8 mouse cellular contexts compared by ENCODE assay signal in genomic region chr4:152185137-152185509, GRCm38 (mm10). TPM values are rescaled to one million over a fixed set of nuclear protein-coding genes. Genes with fewer than 3 reads are reported as not detected.
A peak's percentile ranks its signal among the peaks of the same experiment; 100 is the strongest.
DNase-seq lines count a peak whose midpoint lies in the region; ATAC-seq and TF ChIP-seq lines count a peak whose summit lies in the region.

No protein-coding gene starts in this region.

- TF ChIP-seq RAD21 in MEL (IDR thresholded peaks at IDR 0.05; ENCODE audit: low read depth, low read length), result no peak; the same call in 1 of the 2 replicates

- no peaks in the 10 kb centered on the region for H3K9me3 ChIP-seq in MEL (replicated peaks; ENCODE audit: insufficient read depth, low read length)
- H3K9me3 ChIP-seq in forebrain, embryonic 12.5 days, result no peaks in the 10 kb centered on the region
- no peaks in the 10 kb centered on the region for H3K9me3 ChIP-seq in hindbrain, postnatal 0 days (ENCODE audit: low read length)
- no peaks in the 10 kb centered on the region for H3K9me3 ChIP-seq in megakaryocyte, embryonic 14.5 days

- peak overlapping the region; percentile 73 for H3K27ac ChIP-seq in MEL (ENCODE audit: control insufficient read depth, low read depth, low read length)
- H3K27ac ChIP-seq in forebrain, embryonic 12.5 days, result peak overlapping the region; percentile 70
- H3K27ac ChIP-seq in hindbrain, postnatal 0 days, result peak overlapping the region; percentile 82

- TF ChIP-seq EP300 in MEL (IDR thresholded peaks at IDR 0.05; ENCODE audit: low read depth in 1 of 2, low read length in 2 of 2), result peak in 1 of 2 experiments; percentile 11; a peak in 1 of 4 replicates

- WGBS in forebrain, embryonic 12.5 days, result 6% methylated on average over 3 of the region's 3 CpGs
- WGBS in hindbrain, postnatal 0 days, result 9% methylated on average over 3 of the region's 3 CpGs

- peaks cover 37 to 50% of the 10 kb centered on the region in 2 experiments for H3K4me1 ChIP-seq in MEL (ENCODE audit: control insufficient read depth in 1 of 2, insufficient read depth in 2 of 2, low read length in 2 of 2)
- peaks cover 25% of the 10 kb centered on the region for H3K4me1 ChIP-seq in forebrain, embryonic 12.5 days
- peaks cover 13% of the 10 kb centered on the region for H3K4me1 ChIP-seq in hindbrain, postnatal 0 days (ENCODE audit: insufficient read depth, low read length)
- peaks cover 79% of the 10 kb centered on the region for H3K4me1 ChIP-seq in megakaryocyte, embryonic 14.5 days

- TF ChIP-seq POLR2A in MEL (IDR thresholded peaks at IDR 0.05; ENCODE audit: control insufficient read depth in 1 of 2, insufficient read depth in 1 of 2, low read depth in 1 of 2, low read length in 2 of 2, poor library complexity in 1 of 2), result peak in 1 of 2 experiments; percentile 8; a peak in 1 of 4 replicates

- no peak overlapping the region for H3K9ac ChIP-seq in MEL (ENCODE audit: control insufficient read depth, low read depth, low read length, poor library complexity, severe bottlenecking)
- peak overlapping the region; percentile 34; the same call in 1 of the 2 replicates for H3K9ac ChIP-seq in forebrain, embryonic 12.5 days
- no peak overlapping the region for H3K9ac ChIP-seq in hindbrain, postnatal 0 days (replicated peaks; ENCODE audit: low read length)

- peaks cover 43% of the 10 kb centered on the region for H3K79me2 ChIP-seq in MEL (ENCODE audit: control insufficient read depth, insufficient read depth, low read length, poor library complexity)

- H3K36me3 ChIP-seq in MEL (ENCODE audit: control insufficient read depth in 1 of 2, insufficient read depth in 2 of 2, low read length in 2 of 2), result peaks cover 5 to 42% of the 10 kb centered on the region in 2 experiments; a peak in 3 of 4 replicates
- 0 out of 2 replicates have a peak, but pooled peaks cover 6% of the 10 kb centered on the region for H3K36me3 ChIP-seq in forebrain, embryonic 12.5 days (replicated peaks)
- H3K36me3 ChIP-seq in hindbrain, postnatal 0 days (ENCODE audit: insufficient read depth, low read length), result no peaks in the 10 kb centered on the region
- peaks cover 31% of the 10 kb centered on the region for H3K36me3 ChIP-seq in megakaryocyte, embryonic 14.5 days (replicated peaks; ENCODE audit: low read length)

- peak overlapping the region; percentile 8 to 19; a peak in 2 of 4 replicates for H3K4me3 ChIP-seq in MEL (ENCODE audit: control insufficient read depth in 1 of 2, insufficient read depth in 1 of 2, low read depth in 2 of 2, low read length in 2 of 2)
- peak overlapping the region; percentile 10; the same call in 1 of the 2 replicates for H3K4me3 ChIP-seq in forebrain, embryonic 12.5 days (replicated peaks)
- no peak overlapping the region for H3K4me3 ChIP-seq in hindbrain, postnatal 0 days (ENCODE audit: low read length)
- H3K4me3 ChIP-seq in megakaryocyte, embryonic 14.5 days (replicated peaks), result peak overlapping the region; percentile 91

- peak; percentile 30 to 66 (median 49); a peak in 5 of 6 replicates for TF ChIP-seq CTCF in MEL (IDR thresholded peaks at IDR 0.05 in 2 of 3, conservative IDR thresholded peaks at IDR 0.05 in 1 of 3; ENCODE audit: control insufficient read depth in 1 of 3, insufficient read depth in 1 of 3, low read depth in 2 of 3, low read length in 3 of 3, poor library complexity in 1 of 3, severe bottlenecking in 1 of 3)
- TF ChIP-seq CTCF in hindbrain, postnatal 0 days (IDR thresholded peaks at IDR 0.05; ENCODE audit: low read depth), result peak; percentile 44

- no peaks in the 10 kb centered on the region for H3K27me3 ChIP-seq in MEL (ENCODE audit: control insufficient read depth in 1 of 2, insufficient read depth in 2 of 2, low read length in 2 of 2)
- H3K27me3 ChIP-seq in forebrain, embryonic 12.5 days, result peaks cover 6% of the 10 kb centered on the region; the same call in 1 of the 2 replicates
- no peaks in the 10 kb centered on the region for H3K27me3 ChIP-seq in hindbrain, postnatal 0 days (ENCODE audit: insufficient read depth, low read length)
- no peaks in the 10 kb centered on the region for H3K27me3 ChIP-seq in megakaryocyte, embryonic 14.5 days (replicated peaks)

- DNase-seq in 3T3-L1 (ENCODE audit: low read depth, low spot score) (peak; percentile 96), MEL (ENCODE audit: low read depth, low spot score) (peak; percentile 92)
- peak; percentile 61 for DNase-seq in hindbrain, postnatal 0 days (ENCODE audit: low spot score)
- no peak for DNase-seq in right cerebral cortex, postnatal 36 days (ENCODE audit: low spot score in 2 of 2)
- no peak for DNase-seq in thymus, postnatal 36 days
- no peak for DNase-seq in adrenal gland, postnatal 36 days

- peak; percentile 73 for ATAC-seq in forebrain, embryonic 12.5 days (ENCODE audit: low FRiP score)
- ATAC-seq in hindbrain, postnatal 0 days, result peak; percentile 71

- peak overlapping the region; percentile 43 for H3K4me2 ChIP-seq in forebrain, embryonic 12.5 days
- peak overlapping the region; percentile 40; the same call in 1 of the 2 replicates for H3K4me2 ChIP-seq in hindbrain, postnatal 0 days (ENCODE audit: low read depth, low read length)

TF ChIP-seq in MEL, 35 proteins besides CTCF, POLR2A, EP300 and RAD21:
- TF ChIP-seq E2F4 (IDR thresholded peaks at IDR 0.05; ENCODE audit: borderline replicate concordance, low read depth, low read length), result no peak
- peak; percentile 51; the same call in 1 of the 2 replicates for TF ChIP-seq MXI1 (IDR thresholded peaks at IDR 0.05; ENCODE audit: low read depth, low read length)
- TF ChIP-seq SIN3A (IDR thresholded peaks at IDR 0.05; ENCODE audit: low read length), result peak; percentile 57
- 0 out of 2 replicates have a peak, but pooled peaks have one; percentile 11 for TF ChIP-seq ETS1 (IDR thresholded peaks at IDR 0.05; ENCODE audit: low read depth, low read length)
- no peak for TF ChIP-seq MAX (IDR thresholded peaks at IDR 0.05; ENCODE audit: low read length)
- TF ChIP-seq NRF1 (IDR thresholded peaks at IDR 0.05; ENCODE audit: insufficient read depth, low read depth, low read length, poor library complexity, severe bottlenecking), result 0 out of 2 replicates have a peak, but pooled peaks have one; percentile 12
- TF ChIP-seq MYC (IDR thresholded peaks at IDR 0.05; ENCODE audit: low read depth, low read length), result peak; percentile 56
- TF ChIP-seq SMC3 (IDR thresholded peaks at IDR 0.05; ENCODE audit: low read depth, low read length), result peak; percentile 46
- TF ChIP-seq POLR2AphosphoS2 (IDR thresholded peaks at IDR 0.05; ENCODE audit: low read length), result no peak

RNA-seq across cellular contexts. Expression of gene Acot7, which starts 7.2 kb away (rescaled TPM):
- 81.8 and 92.7 TPM in 2 replicates for total RNA-seq in MEL (2012; rRNA removed)
- 100 to 1,000 TPM in 1 of 2 experiments, not detected in 1; 127 TPM for polyA plus RNA-seq in MEL (2012; ENCODE audit: insufficient read depth in 1 of 2, insufficient read length in 2 of 2, low read depth in 1 of 2, low replicate concordance in 2 of 2, missing spikeins in 1 of 2)
- 85.9 and 86.7 TPM in 2 replicates for polyA plus RNA-seq in forebrain, embryonic 12.5 days (2016; fragmentation: Nextera tagmentation; extraction: Ambion mirVana)
- total RNA-seq in hindbrain, postnatal 0 days (2014; rRNA removed), result 249 and 259 TPM in 2 replicates
- polyA plus RNA-seq in hindbrain, postnatal 0 days (2015; fragmentation: Nextera tagmentation; extraction: Ambion mirVana), result 455 and 488 TPM in 2 replicates
- polyA plus RNA-seq in megakaryocyte, embryonic 14.5 days (2012; ENCODE audit: insufficient read depth, low replicate concordance), result 103 and 107 TPM in 2 replicates
- total RNA-seq in adrenal gland, postnatal 36 days (2021), result 10 to 100 TPM; 37.1 to 53.6 TPM

RNA-seq across cellular contexts. Expression of gene Hes2, which starts 26.5 kb away (rescaled TPM):
- 0.20 TPM in 1 of 2 replicates, not detected in the other for total RNA-seq in MEL (2012; rRNA removed)
- under 1 TPM in 1 of 2 experiments, not detected in 1; 0.28 TPM for polyA plus RNA-seq in MEL (2012; ENCODE audit: insufficient read depth in 1 of 2, insufficient read length in 2 of 2, low read depth in 1 of 2, low replicate concordance in 2 of 2, missing spikeins in 1 of 2)
- polyA plus RNA-seq in forebrain, embryonic 12.5 days (2016; fragmentation: Nextera tagmentation; extraction: Ambion mirVana), result not detected in 2 replicates
- not detected in 2 replicates for total RNA-seq in hindbrain, postnatal 0 days (2014; rRNA removed)
- polyA plus RNA-seq in hindbrain, postnatal 0 days (2015; fragmentation: Nextera tagmentation; extraction: Ambion mirVana), result not detected in 2 replicates
- not detected in 2 replicates for polyA plus RNA-seq in megakaryocyte, embryonic 14.5 days (2012; ENCODE audit: insufficient read depth, low replicate concordance)
- not detected for total RNA-seq in adrenal gland, postnatal 36 days (2021)

RNA-seq across cellular contexts. Expression of gene Espn, which starts 33.0 kb away (rescaled TPM):
- 4.5 and 5.0 TPM in 2 replicates for total RNA-seq in MEL (2012; rRNA removed)
- 10 to 100 TPM in 1 of 2 experiments, not detected in 1; 19.6 TPM for polyA plus RNA-seq in MEL (2012; ENCODE audit: insufficient read depth in 1 of 2, insufficient read length in 2 of 2, low read depth in 1 of 2, low replicate concordance in 2 of 2, missing spikeins in 1 of 2)
- 1.8 and 2.1 TPM in 2 replicates for polyA plus RNA-seq in forebrain, embryonic 12.5 days (2016; fragmentation: Nextera tagmentation; extraction: Ambion mirVana)
- total RNA-seq in hindbrain, postnatal 0 days (2014; rRNA removed), result 0.47 and 1.4 TPM in 2 replicates
- polyA plus RNA-seq in hindbrain, postnatal 0 days (2015; fragmentation: Nextera tagmentation; extraction: Ambion mirVana), result 0.71 and 0.79 TPM in 2 replicates
- 9.3 and 14.4 TPM in 2 replicates for polyA plus RNA-seq in megakaryocyte, embryonic 14.5 days (2012; ENCODE audit: insufficient read depth, low replicate concordance)
- total RNA-seq in adrenal gland, postnatal 36 days (2021), result 1 to 10 TPM; 1.2 to 1.5 TPM

Comparison
In these comparisons a context has a peak if more than half of its experiments do, and no peak if none do; other contexts are left out.
1. DNase-seq: peak in 3T3-L1 (single experiment), MEL (single experiment) and hindbrain, postnatal 0 days (single experiment); none in right cerebral cortex, postnatal 36 days (0 of 2), thymus, postnatal 36 days (0 of 2) and adrenal gland, postnatal 36 days (0 of 2).
2. Peak in every context shown above with its lines, with median percentiles within 50 percentile points of each other: H3K27ac ChIP-seq.